Mouse (Mus musculus): ENCODE measurements around the gene Hnf4a.

Hnf4a gene

GRCm38 (mm10) chr2:163549786-163550185 lies 43.2 kb downstream of the Hnf4a start:
- DNase-seq (ENCODE audit: low read depth, low spot score) = no peak

- no peak for DNase-seq (ENCODE audit: low read depth, low spot score)
These were observed 45.9 kb downstream of the Hnf4a start for GRCm38 (mm10) chr2:163552518-163552929.

DNA sequence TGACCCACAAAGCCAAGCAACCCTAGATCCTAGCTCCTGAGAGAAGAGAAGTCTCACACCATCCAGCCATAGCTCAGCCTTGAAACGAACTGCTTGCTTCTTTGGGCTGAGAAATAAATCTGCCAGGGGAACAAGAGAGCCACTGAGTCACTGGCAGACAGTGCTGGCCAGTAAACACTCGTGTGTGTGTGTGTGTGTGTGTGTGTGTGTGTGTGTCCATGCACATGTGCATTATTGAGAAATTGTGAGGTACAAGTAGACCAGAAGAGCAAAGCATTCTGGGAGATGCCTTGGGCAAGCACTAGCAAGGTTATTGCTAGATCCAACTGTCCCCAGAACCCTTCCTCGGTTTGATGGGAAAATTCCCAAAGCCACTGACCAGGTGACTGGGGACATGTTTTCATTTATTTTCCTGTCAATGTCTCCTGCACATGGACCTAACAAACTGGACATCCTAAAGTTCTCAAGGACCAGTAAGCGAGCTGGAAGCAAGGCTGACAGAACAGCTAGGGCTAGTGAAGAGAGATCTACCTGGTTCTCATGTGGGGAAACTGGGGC lies 47.9 kb downstream of the Hnf4a start:
- no peak for DNase-seq (ENCODE audit: low read depth, low spot score)

DNA sequence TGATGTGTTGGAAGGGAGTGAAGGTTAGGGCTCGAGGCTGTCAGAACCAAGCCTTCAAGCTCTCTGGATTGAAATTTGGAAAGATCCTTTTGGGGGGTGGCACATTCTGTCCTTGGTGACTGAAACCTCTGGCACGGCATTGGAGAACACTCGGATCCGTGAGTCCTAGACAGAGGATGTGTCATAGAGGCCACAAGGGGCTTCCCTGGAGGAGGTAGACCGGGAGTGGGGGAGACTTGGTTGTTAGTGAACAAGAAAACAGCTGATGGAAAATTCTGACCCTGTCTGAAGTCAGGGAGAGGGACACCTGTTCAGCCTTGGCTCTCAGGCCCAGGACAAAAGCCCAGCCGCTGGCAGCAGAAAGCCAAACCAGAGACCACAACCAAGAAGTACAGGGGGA lies 48.4 kb downstream of the Hnf4a start:
- DNase-seq (ENCODE audit: low read depth, low spot score) = no peak

GRCm38 (mm10) chr2:163555417-163555816 lies 48.8 kb downstream of the Hnf4a start:
- no peak for DNase-seq (ENCODE audit: low read depth, low spot score)

GRCm38 (mm10) chr2:163558548-163558947 lies 51.9 kb downstream of the Hnf4a start:
- no peak for DNase-seq (ENCODE audit: low read depth, low spot score)

DNA sequence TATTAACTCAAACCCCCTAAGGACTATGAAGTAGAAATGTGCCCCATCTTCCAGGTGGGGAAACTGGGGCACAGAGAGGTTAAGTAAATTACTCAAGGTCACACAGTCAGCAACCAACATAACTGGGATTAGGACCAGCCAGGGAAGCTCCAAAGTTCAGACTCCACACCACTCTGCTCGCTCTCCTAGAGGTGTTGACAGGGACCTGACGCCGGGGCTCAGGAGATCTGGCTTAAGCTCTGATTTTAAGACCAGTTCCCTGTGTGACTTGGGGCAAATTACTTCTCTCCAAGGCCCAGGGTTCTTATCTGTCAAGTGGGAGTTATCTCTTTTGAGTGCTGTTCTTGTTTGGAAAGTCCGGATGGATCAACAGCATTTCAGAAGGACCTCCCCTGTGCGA lies 52.6 kb downstream of the Hnf4a start:
- DNase-seq (ENCODE audit: low read depth, low spot score) = no peak

- DNase-seq (ENCODE audit: low read depth, low spot score) = no peak
These were observed 53.6 kb downstream of the Hnf4a start for GRCm38 (mm10) chr2:163560247-163560646.

DNA sequence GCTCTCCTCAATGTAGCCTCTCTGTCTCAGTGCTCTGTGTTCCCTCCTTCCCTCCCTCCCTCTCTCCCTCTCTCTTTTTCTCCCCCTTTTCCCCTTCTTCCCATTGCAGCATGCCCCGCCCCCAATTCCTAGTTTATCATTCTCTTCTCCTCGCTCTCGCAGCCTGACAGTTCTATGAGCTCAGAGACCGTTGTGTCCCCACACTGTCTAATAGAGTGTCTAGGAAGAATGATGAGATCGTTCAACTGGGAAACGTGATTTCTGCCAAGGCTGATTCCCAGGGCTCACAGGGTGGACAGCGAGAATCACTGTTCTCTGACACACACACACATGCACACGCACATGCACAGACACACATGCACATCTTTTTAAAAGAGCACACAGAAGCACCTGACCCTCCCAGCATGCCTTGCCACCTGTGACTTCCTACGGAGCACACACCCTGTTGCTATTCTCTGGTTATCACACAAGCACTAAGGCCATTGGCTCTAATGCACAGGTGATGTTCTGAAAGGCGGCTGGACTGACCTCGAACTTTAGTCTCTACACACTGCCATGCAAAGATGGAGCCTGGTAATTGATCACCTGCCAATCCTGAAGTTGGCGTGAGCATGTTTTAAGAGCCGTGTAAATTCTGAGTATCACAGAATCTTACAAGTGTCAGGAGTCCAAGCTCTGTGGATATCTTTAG lies 54.8 kb downstream of the Hnf4a start:
- DNase-seq (ENCODE audit: low read depth, low spot score) = no peak

- peak; percentile 51 for DNase-seq (ENCODE audit: low read depth, low spot score)
These were observed 58.0 kb downstream of the Hnf4a start for GRCm38 (mm10) chr2:163564646-163565045.

GRCm38 (mm10) chr2:163574321-163574720 lies 67.7 kb downstream of the Hnf4a start:
- no peak for DNase-seq (ENCODE audit: low read depth, low spot score)

DNA sequence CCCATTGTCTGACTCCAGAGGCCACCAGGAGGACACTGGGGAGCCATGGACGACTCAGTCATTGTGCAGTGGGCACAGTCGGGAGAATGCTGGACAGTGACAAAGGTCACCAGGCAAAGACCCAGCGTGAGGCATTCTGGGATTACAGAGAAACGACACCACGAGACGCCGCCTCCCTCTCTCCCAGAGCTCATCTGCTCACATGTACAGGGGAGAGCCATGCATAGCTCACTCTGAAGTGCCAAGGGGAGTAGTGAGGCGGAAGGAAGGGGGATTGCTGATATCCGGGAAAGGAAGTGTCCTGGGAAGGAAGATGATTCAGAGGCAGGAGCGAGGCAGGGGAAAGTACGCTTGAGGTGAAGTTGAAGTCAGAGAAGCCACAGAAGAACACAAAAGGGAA lies 68.6 kb downstream of the Hnf4a start:
- DNase-seq (ENCODE audit: low read depth, low spot score) = no peak

- no peak for DNase-seq (ENCODE audit: low read depth, low spot score)
These were observed 71.4 kb downstream of the Hnf4a start for GRCm38 (mm10) chr2:163577986-163578385.

GRCm38 (mm10) chr2:163580069-163580945 lies 73.7 kb downstream of the Hnf4a start:
- no peak for DNase-seq (ENCODE audit: low read depth, low spot score)

DNA sequence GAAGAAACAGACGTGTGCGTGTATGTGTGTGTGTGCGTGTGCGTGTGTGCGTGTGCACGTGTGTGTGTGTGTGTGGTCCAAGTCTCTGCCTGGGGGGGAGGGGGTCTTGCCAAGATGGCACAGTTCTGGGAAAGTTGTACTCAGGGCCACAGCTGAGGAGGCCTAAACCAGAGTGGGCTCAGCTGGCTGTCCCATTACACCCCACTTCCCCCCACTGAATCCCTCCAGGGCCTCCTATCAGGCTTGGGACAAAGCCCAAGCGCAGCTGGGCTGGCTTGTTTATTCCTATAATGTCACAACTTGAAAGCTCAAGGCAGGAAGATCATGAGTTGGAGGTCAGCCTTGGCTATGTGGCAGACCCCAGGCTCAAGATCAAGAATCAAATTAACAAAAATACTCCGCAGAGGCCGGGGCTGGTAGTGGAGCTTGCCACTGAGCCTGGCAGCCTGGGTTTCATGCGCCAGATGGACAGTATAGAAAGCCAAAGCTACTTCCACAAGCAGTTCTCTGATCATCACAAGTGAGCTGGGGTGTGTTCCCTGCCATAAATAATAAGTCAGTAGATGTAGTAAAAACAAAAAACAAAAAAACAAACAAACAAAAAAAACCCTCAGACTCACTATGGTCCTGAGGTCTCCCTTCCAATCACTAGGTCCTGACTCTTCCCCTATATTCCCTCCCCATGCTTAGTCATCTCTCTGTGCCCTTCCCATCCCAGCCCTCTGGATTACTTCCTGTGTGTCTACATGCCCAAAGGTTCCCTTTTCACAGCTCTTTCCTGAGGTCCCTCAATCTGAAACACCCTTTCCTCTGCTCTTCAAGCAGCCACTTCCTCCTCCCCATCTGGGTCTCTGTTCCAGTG lies 76.8 kb downstream of the Hnf4a start:
- DNase-seq (ENCODE audit: low read depth, low spot score) = no peak

- no peak for DNase-seq (ENCODE audit: low read depth, low spot score)
These were observed 77.4 kb downstream of the Hnf4a start for GRCm38 (mm10) chr2:163584088-163584426.

GRCm38 (mm10) chr2:163586384-163587261 lies 80.0 kb downstream of the Hnf4a start:
- peak; percentile 63 for DNase-seq (ENCODE audit: low read depth, low spot score)

GRCm38 (mm10) chr2:163587506-163587905 lies 80.9 kb downstream of the Hnf4a start:
- DNase-seq (ENCODE audit: low read depth, low spot score) = no peak

DNA sequence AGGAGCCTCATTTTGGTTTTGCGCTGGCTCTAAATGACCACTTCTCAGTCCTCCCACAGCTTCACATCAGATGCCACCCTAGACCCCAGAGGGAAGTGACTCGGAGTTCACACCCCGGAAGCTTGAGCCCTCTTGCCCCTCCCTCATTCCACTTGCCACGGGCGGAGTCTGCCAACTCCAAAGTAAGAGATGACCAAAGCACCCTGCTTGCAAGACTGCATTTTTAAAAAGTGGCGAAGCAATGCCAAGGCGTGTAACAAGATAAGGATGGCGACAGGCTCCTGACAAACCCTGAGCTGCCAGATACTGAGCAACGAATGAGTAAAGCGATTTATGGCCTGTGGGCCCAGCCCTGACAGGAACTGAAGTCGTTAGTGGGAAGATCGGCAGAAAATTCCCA lies 83.6 kb downstream of the Hnf4a start:
- DNase-seq (ENCODE audit: low read depth, low spot score) = no peak

DNA sequence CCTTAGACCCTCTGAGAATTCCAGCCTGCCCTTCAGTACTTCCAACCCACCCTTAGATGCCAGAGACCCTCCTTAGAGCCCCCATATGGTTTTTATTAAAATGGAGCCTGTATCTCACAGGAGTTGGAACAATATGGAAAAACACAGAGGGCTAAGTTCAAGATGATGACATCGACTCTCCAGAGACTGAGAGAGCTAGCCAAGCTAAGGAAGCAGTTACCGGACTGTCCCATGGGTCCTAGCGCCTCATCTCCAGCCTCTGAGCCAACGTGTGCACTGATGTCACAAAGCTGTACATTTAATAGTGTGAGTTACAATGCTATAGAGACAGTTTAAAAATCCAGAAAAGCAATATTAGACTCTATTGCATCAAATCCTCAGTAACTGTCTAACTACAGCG lies 84.4 kb downstream of the Hnf4a start:
- no peak for DNase-seq (ENCODE audit: low read depth, low spot score)

- peak; percentile 48 for DNase-seq (ENCODE audit: low read depth, low spot score)
These were observed 85.5 kb downstream of the Hnf4a start for GRCm38 (mm10) chr2:163592084-163592483.

All from ZHBTc4 (cell line).